Mouse (Mus musculus): Measurements from ENCODE around the gene Urb2.

GRCm38 (mm10) chr8:124002546-124003108, 18.7 kb upstream of the Urb2 start:
- TF ChIP-seq CTCF (IDR thresholded peaks at IDR 0.05; ENCODE audit: extremely low read depth, insufficient read depth, low read length), result no peak
- TF ChIP-seq POLR2A (IDR thresholded peaks at IDR 0.05; ENCODE audit: extremely low read depth, insufficient read depth, low read length), result no peak
